Mouse (Mus musculus): Measurements from ENCODE around the gene Med15.

DNA sequence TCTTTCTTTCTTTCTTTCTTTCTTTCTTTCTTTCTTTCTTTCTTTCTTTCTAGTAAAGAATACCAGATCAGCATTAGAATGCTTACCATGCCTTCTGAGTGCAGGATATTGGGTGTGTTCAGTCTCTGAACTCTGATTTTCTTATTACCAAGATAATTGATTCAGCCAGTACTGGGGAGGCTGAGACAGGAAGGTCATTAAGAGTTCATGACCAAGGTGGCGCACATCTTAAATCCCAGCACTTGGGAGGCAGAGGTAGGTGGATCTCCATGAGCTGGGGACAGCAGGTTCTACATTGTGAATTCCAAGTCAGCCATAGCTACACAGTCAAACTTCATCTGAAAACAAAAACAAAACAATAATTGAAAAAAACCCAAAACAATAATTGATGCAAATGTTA lies 110.8 kb downstream of the Med15 start:
- TF ChIP-seq EP300 (IDR thresholded peaks at IDR 0.05; ENCODE audit: low read depth) (no peak), CTCF (IDR thresholded peaks at IDR 0.05; ENCODE audit: low read depth) (no peak)
